Mouse (Mus musculus) fibroblast of lung, adult 2 months (primary cell): Measurements from ENCODE around the gene Pfkfb3.
A peak's percentile ranks its signal among the peaks of the same experiment; 100 is the strongest.

Source experiments
- DNase-seq: peaks from one replicate; pipeline ENCODE4 v3.0.0-alpha.2; 2011; ENCODE audit warnings: low read depth

Pfkfb3 gene

GRCm38 (mm10) chr2:11553471-11554400, at the start of gene Pfkfb3:
TSS of gene Pfkfb3 (minus strand) at chr2:11554077.
- no peak for DNase-seq

GRCm38 (mm10) chr2:11602506-11603489, 48.9 kb upstream of the Pfkfb3 start:
- peak; percentile 91 for DNase-seq

GRCm38 (mm10) chr2:11601795-11602194, 47.9 kb upstream of the Pfkfb3 start:
- DNase-seq: no peak

- no peak for DNase-seq
Measured at GRCm38 (mm10) chr2:11597906-11598305, 44.0 kb upstream of the Pfkfb3 start.

GRCm38 (mm10) chr2:11596690-11597089, 42.8 kb upstream of the Pfkfb3 start:
- DNase-seq: no peak

- DNase-seq: no peak
Measured at GRCm38 (mm10) chr2:11587996-11588395, 34.1 kb upstream of the Pfkfb3 start.

- DNase-seq: no peak
Measured at GRCm38 (mm10) chr2:11579399-11579798, 25.5 kb upstream of the Pfkfb3 start.

- no peak for DNase-seq
Measured at GRCm38 (mm10) chr2:11578187-11578586, 24.3 kb upstream of the Pfkfb3 start.

GRCm38 (mm10) chr2:11573684-11574083, 19.8 kb upstream of the Pfkfb3 start:
- no peak for DNase-seq

GRCm38 (mm10) chr2:11571004-11571535, 17.2 kb upstream of the Pfkfb3 start:
- DNase-seq: no peak

GRCm38 (mm10) chr2:11568471-11568870, 14.6 kb upstream of the Pfkfb3 start:
- no peak for DNase-seq

GRCm38 (mm10) chr2:11567781-11568362, 14.0 kb upstream of the Pfkfb3 start:
- no peak for DNase-seq

GRCm38 (mm10) chr2:11566898-11567297, 13.0 kb upstream of the Pfkfb3 start:
- DNase-seq: no peak

- DNase-seq: no peak
Measured at GRCm38 (mm10) chr2:11566241-11566640, 12.4 kb upstream of the Pfkfb3 start.

- no peak for DNase-seq
Measured at GRCm38 (mm10) chr2:11564768-11565167, 10.9 kb upstream of the Pfkfb3 start.

GRCm38 (mm10) chr2:11563256-11563655, 9.4 kb upstream of the Pfkfb3 start:
- no peak for DNase-seq

GRCm38 (mm10) chr2:11558654-11559053, 4.8 kb upstream of the Pfkfb3 start:
- no peak for DNase-seq

GRCm38 (mm10) chr2:11557244-11557643, 3.4 kb upstream of the Pfkfb3 start:
- no peak for DNase-seq

GRCm38 (mm10) chr2:11555316-11555715, 1.4 kb upstream of the Pfkfb3 start:
- DNase-seq: no peak

GRCm38 (mm10) chr2:11552966-11553451, 868 bp downstream of the Pfkfb3 start:
- DNase-seq: no peak

- no peak for DNase-seq
Measured at GRCm38 (mm10) chr2:11552297-11552821, 1.5 kb downstream of the Pfkfb3 start.
